Mouse (Mus musculus): ENCODE results near the gene Cox20. TPM values are rescaled to one million over a fixed set of nuclear protein-coding genes. Genes with fewer than 3 reads are reported as not detected.
"Not testable (repeated sequence)": the region's sequence is repeated elsewhere in the genome, so short reads cannot be mapped to it uniquely, and the experiment has no call there.

Gene Cox20
- total RNA-seq, 1 experiment from 2014 or later = 123 TPM

GRCm38 (mm10) chr1:178320723-178321590 is 2.0 kb downstream of the Cox20 start:
- no peak for DNase-seq

GRCm38 (mm10) chr1:178321730-178322357 is 2.9 kb downstream of the Cox20 start:
- DNase-seq = no peak

DNA sequence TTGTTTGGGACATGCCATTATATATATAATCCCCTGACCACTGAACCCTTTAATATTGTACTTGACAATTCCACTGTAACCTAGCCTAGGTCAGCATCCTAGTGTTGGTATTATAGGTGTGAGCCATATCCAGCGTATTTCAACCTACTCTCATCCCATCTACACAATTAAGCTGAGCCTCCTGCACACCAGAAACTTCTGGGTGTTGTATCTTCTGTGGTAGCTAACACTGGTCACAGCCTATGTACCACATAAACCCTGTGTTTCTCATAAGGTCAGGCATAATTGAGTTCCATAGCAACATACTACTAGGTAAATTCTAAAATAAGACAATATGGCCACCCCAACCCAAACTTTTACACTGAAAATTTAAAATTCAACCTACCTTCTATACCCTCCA is 4.3 kb downstream of the Cox20 start:
- DNase-seq = no peak

GRCm38 (mm10) chr1:178324568-178324967 is 5.6 kb downstream of the Cox20 start:
- no peak for DNase-seq

GRCm38 (mm10) chr1:178326357-178326756 is 7.4 kb downstream of the Cox20 start:
- no peak for DNase-seq

GRCm38 (mm10) chr1:178326950-178327349 is 8.0 kb downstream of the Cox20 start:
- DNase-seq = no peak

DNA sequence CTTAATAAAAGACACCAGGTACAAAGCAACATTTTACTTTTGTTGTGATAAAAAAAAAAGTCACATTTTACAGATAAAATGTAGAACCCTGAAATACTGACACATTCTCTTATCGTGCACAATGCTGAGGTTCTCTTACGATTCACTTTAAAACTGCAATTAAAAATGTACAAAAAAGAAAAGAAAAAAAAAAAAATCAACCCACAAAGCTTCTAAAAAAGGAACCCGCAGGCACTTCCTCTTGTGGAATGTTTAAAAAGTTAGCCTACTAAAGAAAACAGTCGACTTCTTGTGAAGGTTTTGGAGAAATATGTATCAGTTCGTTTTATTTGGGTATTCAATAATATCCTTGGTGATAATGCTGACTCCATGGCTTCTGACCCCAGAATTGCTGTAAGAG is 10.1 kb downstream of the Cox20 start:
- DNase-seq = no peak

GRCm38 (mm10) chr1:178329946-178330345 is 11.0 kb downstream of the Cox20 start:
- no peak for DNase-seq

- DNase-seq = no peak
Measured at GRCm38 (mm10) chr1:178335860-178336261, 16.9 kb downstream of the Cox20 start.

- DNase-seq = peak; percentile 98
Measured at GRCm38 (mm10) chr1:178336289-178336775, 17.4 kb downstream of the Cox20 start.

DNA sequence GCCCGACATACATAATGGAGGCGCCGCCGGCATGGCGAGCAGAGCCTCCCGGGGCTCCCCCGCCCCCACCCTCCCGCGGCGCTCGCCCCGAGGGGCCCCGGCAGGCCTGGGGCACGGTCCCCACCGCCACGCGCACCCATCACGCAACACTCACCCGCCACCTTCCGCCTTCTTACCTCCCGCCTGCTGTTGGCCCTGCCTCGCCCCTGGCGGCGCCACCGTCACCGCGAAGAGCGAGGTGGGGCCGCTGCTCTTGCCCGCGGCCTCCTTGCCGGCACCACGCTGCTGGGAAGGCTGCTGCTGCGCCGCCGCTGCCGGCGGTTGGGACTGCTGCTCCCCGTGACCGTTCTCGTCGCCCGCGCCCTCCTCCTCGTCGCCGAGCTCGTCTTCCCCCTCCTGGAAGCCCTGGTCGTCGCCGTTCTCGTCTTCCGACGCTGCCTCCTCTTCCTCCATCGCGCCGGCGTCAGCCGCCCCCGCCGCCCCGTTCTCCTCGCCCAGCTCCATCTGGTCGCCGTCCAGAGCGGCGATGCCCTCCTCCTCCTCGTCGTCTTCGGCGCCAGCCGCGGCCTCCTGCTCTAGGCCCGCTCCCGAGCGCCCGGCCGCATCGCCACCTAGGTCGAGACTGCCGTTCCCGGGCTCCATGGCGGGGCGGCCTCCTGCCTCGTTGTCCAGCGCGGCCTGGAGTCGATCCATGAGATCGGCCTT is 18.0 kb downstream of the Cox20 start:
- peak; percentile 61 for DNase-seq

DNA sequence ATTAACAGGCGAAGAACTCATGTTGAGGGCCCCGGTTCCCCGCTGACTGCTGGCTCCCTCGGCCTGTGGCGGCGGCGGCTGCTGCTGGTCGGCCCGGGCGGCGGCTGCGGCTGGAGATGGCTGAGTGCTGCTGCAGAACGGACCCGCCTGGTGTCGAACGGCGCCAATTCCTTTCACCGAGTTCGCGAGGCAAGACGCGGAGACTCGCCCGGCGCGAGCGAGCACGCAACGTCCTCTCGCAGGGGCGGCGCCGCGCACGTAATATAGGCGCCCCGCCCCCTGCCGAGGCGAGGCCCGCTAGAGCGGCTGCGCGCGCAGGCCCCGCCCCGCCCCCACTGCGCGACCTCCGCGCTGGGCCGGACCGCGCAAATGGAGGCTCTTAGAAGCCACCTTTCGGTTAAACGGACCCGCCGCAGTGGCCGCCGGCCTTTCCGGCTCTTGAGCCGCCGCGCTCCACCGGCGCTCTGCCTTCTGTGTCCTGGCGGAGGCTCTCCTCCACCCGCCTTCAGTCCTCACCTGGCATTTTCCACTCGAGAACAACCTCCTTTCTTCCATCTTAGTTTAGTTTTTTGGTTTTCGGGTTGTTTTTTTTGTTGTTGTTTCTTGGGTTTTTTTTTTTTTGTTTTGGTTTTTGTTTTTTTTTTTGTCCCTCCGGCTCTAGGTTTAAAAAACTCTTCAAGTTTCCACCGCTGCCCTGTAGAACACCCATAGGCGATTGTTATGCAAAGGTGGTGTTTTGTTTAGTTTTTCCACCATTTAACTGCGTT is 18.8 kb downstream of the Cox20 start, which contains the start of gene Hnrnpu:
Gene Hnrnpu, minus strand, starts transcription at position 247 of the 767 bp plus-strand sequence.
- DNase-seq = peak; percentile 98

GRCm38 (mm10) chr1:178338318-178338641 is 19.4 kb downstream of the Cox20 start:
- DNase-seq = no peak

- no peak for DNase-seq
Measured at GRCm38 (mm10) chr1:178340213-178340612, 21.3 kb downstream of the Cox20 start.

DNA sequence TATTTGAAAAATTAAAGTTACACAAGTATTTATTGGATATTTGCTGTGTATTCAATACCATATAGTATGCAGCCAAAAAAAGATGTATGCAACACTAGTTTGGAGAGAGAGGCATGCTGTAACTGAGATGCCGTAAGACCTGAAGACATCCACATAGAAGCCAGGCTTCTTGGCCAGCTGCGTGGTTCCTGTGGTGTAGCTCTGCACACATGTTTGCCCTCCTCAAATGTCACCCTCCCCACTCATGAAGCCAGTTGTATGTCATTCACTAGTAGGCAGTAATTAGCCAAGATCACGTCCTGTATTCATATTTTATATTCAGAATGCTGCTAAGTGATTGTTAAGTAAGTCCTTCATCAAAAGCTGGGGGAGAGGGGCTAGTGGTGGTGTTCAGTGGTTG is 22.5 kb downstream of the Cox20 start:
- DNase-seq = no peak

DNA sequence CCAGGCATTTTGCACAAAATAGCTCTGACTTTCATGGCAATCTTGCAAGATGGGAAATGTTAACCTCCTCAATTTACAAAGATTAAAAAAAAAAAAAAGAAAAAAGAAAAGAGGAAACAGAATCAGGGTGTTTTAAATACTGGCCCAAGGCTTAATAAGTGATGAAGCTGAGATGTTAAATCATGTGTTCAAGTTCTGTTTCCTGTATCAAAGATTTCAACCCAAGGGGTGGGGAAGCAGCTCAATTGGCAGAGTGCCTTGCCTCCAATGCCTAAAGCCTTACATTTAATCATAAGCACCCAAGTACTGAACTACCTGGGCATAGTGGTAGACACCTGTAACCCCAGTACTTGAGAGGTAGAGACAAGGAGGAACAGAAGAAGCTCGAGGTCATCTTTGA is 23.1 kb downstream of the Cox20 start:
- DNase-seq = no peak

DNA sequence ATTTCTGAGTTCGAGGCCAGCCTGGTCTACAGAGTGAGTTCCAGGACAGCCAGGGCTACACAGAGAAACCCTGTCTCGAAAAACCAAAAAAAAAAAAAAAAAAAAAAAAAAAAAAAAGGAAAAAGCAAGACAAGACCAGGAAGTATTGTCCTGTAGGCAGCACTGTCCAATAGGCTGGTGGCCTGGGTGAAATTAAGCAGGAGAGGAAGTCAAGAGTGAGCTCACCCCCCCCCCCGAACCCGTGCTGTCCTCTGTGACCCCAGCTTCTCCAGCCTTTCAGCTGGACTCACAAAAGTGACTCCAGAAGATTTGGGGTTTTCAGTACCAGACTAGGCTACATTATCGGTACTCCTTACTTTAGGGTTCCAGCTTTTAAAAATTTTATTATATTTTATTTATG is 23.7 kb downstream of the Cox20 start:
- DNase-seq = no peak

GRCm38 (mm10) chr1:178344071-178344805 is 25.3 kb downstream of the Cox20 start:
- DNase-seq = not testable (repeated sequence)

- no peak for DNase-seq
Measured at GRCm38 (mm10) chr1:178350792-178351191, 31.9 kb downstream of the Cox20 start.

- no peak for DNase-seq
Measured at GRCm38 (mm10) chr1:178351643-178352042, 32.7 kb downstream of the Cox20 start.

DNA sequence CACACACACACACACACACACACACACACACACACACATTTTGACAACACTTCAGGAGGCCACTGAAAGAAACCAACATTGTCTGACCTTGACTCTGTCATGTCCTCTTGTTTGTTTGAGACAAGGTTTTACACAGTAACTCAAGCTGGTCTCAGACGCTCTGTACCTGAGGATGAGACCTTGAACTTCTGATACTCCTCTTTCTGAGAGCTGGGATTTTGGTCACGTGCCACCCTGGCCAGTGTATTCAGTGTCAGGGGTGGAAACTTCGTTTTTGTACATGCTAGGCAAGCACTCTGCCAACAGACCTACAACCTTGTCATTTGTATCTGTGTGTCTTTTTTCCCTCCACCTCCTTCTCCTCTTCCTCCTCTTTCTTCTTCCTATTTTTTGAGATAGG is 35.6 kb downstream of the Cox20 start:
- peak; percentile 17 for DNase-seq
